Mouse (Mus musculus): Measurements from ENCODE around the gene Eva1c.
"Not testable (repeated sequence)": the region's sequence is repeated elsewhere in the genome, so short reads cannot be mapped to it uniquely, and the experiment has no call there.

The Eva1c gene

GRCm38 (mm10) chr16:90823986-90824385, 2.5 kb upstream of the Eva1c start:
- not testable (repeated sequence) for DNase-seq (ENCODE audit: extremely low read depth, low read depth)

GRCm38 (mm10) chr16:90826041-90826440, 478 bp upstream of the Eva1c start:
- DNase-seq (ENCODE audit: extremely low read depth, low read depth), result no peak

- DNase-seq (ENCODE audit: extremely low read depth, low read depth), result no peak
Observed at GRCm38 (mm10) chr16:90827498-90827897, 979 bp downstream of the Eva1c start.

GRCm38 (mm10) chr16:90829136-90829535, 2.6 kb downstream of the Eva1c start:
- DNase-seq (ENCODE audit: extremely low read depth, low read depth), result no peak

- peak; percentile 75 for DNase-seq (ENCODE audit: extremely low read depth, low read depth)
Observed at GRCm38 (mm10) chr16:90829894-90830685, 3.6 kb downstream of the Eva1c start.

- no peak for DNase-seq (ENCODE audit: extremely low read depth, low read depth)
Observed at GRCm38 (mm10) chr16:90830686-90831439, 4.3 kb downstream of the Eva1c start.

GRCm38 (mm10) chr16:90831676-90832075, 5.2 kb downstream of the Eva1c start:
- DNase-seq (ENCODE audit: extremely low read depth, low read depth), result no peak

GRCm38 (mm10) chr16:90832495-90832894, 6.0 kb downstream of the Eva1c start:
- DNase-seq (ENCODE audit: extremely low read depth, low read depth), result no peak

GRCm38 (mm10) chr16:90833041-90833791, 6.7 kb downstream of the Eva1c start:
- DNase-seq (ENCODE audit: extremely low read depth, low read depth), result no peak

- no peak for DNase-seq (ENCODE audit: extremely low read depth, low read depth)
Observed at GRCm38 (mm10) chr16:90837431-90837830, 10.9 kb downstream of the Eva1c start.

- DNase-seq (ENCODE audit: extremely low read depth, low read depth), result no peak
Observed at GRCm38 (mm10) chr16:90842164-90842563, 15.6 kb downstream of the Eva1c start.

- DNase-seq (ENCODE audit: extremely low read depth, low read depth), result no peak
Observed at GRCm38 (mm10) chr16:90845038-90845437, 18.5 kb downstream of the Eva1c start.

- DNase-seq (ENCODE audit: extremely low read depth, low read depth), result no peak
Observed at GRCm38 (mm10) chr16:90845591-90845990, 19.1 kb downstream of the Eva1c start.

- no peak for DNase-seq (ENCODE audit: extremely low read depth, low read depth)
Observed at GRCm38 (mm10) chr16:90848697-90849096, 22.2 kb downstream of the Eva1c start.

GRCm38 (mm10) chr16:90849262-90849661, 22.7 kb downstream of the Eva1c start:
- no peak for DNase-seq (ENCODE audit: extremely low read depth, low read depth)

GRCm38 (mm10) chr16:90850881-90851280, 24.4 kb downstream of the Eva1c start:
- DNase-seq (ENCODE audit: extremely low read depth, low read depth), result no peak

GRCm38 (mm10) chr16:90851621-90852334, 25.3 kb downstream of the Eva1c start:
- no peak for DNase-seq (ENCODE audit: extremely low read depth, low read depth)

GRCm38 (mm10) chr16:90856552-90857200, 30.2 kb downstream of the Eva1c start:
- DNase-seq (ENCODE audit: extremely low read depth, low read depth), result no peak

- no peak for DNase-seq (ENCODE audit: extremely low read depth, low read depth)
Observed at GRCm38 (mm10) chr16:90858206-90858605, 31.7 kb downstream of the Eva1c start.

GRCm38 (mm10) chr16:90863036-90863435, 36.5 kb downstream of the Eva1c start:
- DNase-seq (ENCODE audit: extremely low read depth, low read depth), result no peak

All from MEL-GATA-1-ER (cell line).